ENCODE assay signal across 22 mouse cellular contexts in the genomic region with DNA sequence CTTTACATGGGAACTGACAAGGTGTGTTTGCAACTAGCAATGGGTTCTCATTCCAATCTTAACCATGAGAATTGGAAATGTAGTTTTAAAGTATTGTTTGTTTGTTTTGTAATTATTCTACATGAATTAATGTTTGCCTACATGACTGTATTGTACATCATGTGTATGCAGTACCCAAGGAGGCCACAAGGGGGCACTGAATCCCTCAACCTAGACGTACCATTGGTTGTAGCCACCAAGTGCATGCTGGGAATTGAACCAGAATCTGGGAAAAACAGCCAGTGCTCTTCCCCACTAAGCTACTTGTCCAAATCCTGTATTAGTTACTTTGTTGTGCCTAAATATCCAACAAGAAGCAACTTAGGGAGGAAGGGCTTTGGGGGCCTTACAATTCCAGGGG. TPM values are rescaled to one million over a fixed set of nuclear protein-coding genes. Genes with fewer than 3 reads are reported as not detected.
DNase-seq lines count a peak whose midpoint lies in the region; ATAC-seq and TF ChIP-seq lines count a peak whose summit lies in the region.
"Had no signal": no experiment of that assay in that cellular context is flagged by ENCODE, and none has a peak within 500 bp of the region (broad histone marks: within the 10 kb centered on the region; RNA-seq: fewer than 3 reads in every experiment).

No protein-coding gene starts in this region.

- peak; percentile 23 to 37 for DNase-seq in cerebellum, postnatal 10 days
- DNase-seq in cerebellum, adult 11 months: no peak
- no peak for DNase-seq in kidney, postnatal 0 days (ENCODE audit: low spot score)
- DNase-seq in kidney, adult 11 months: no peak
- no peak for DNase-seq in midbrain, postnatal 0 days (ENCODE audit: low spot score)
- no peak for DNase-seq in midbrain, embryonic 11.5 days (ENCODE audit: low spot score, missing footprints)
- no peak for DNase-seq in urinary bladder, postnatal 10 days (ENCODE audit: low spot score)
- no peak for DNase-seq in ovary, postnatal 36 days (ENCODE audit: low spot score)
- DNase-seq: adrenal gland, postnatal 36 days; cerebellum, adult 9-11 months; gastrocnemius, postnatal 10 days; kidney, postnatal 14 days; thymus, postnatal 36 days had no signal

- peak; percentile 41; the same call in 1 of the 2 replicates for TF ChIP-seq CTCF in kidney, postnatal 0 days (IDR thresholded peaks at IDR 0.05; ENCODE audit: low read depth)
- peak; percentile 54 for TF ChIP-seq CTCF in midbrain, postnatal 0 days (IDR thresholded peaks at IDR 0.05)

- H3K9me3 ChIP-seq in kidney, postnatal 0 days (replicated peaks; ENCODE audit: low read length): no peaks in the 10 kb centered on the region; the same call in 1 of the 2 replicates
- no peaks in the 10 kb centered on the region for H3K9me3 ChIP-seq in midbrain, postnatal 0 days (ENCODE audit: low read length)
- H3K9me3 ChIP-seq in midbrain, embryonic 11.5 days (ENCODE audit: control insufficient read depth, low read length): peaks cover 3% of the 10 kb centered on the region; the same call in 1 of the 2 replicates
- H3K9me3 ChIP-seq: hindbrain, embryonic 12.5 days; intestine, embryonic 15.5 days; stomach, embryonic 15.5 days had no signal

- no peak overlapping the region for H3K9ac ChIP-seq in kidney, postnatal 0 days (ENCODE audit: low read depth, low read length)
- no peak overlapping the region for H3K9ac ChIP-seq in midbrain, postnatal 0 days (replicated peaks; ENCODE audit: low read length, poor library complexity, severe bottlenecking)
- no peak overlapping the region for H3K9ac ChIP-seq in midbrain, embryonic 11.5 days (ENCODE audit: low read length)
- H3K9ac ChIP-seq: hindbrain, embryonic 12.5 days; intestine, embryonic 15.5 days; limb, embryonic 13.5 days; stomach, embryonic 15.5 days had no signal

- ATAC-seq in kidney, postnatal 0 days (replicated peaks; ENCODE audit: low FRiP score, low read depth): no peak
- ATAC-seq in midbrain, postnatal 0 days (ENCODE audit: low FRiP score): no peak
- no peak for ATAC-seq in midbrain, embryonic 11.5 days (ENCODE audit: low FRiP score)
- ATAC-seq: intestine, embryonic 15.5 days; midbrain, embryonic 16.5 days had no signal

- H3K4me2 ChIP-seq in kidney, postnatal 0 days (ENCODE audit: low read length): no peak overlapping the region
- H3K4me2 ChIP-seq in midbrain, postnatal 0 days (ENCODE audit: low read depth, low read length, poor library complexity, severe bottlenecking): no peak overlapping the region
- H3K4me2 ChIP-seq in midbrain, embryonic 11.5 days: no peak overlapping the region
- H3K4me2 ChIP-seq: hindbrain, embryonic 12.5 days; intestine, embryonic 15.5 days; limb, embryonic 13.5 days; stomach, embryonic 15.5 days had no signal

- WGBS in kidney, postnatal 0 days: 87% methylated on average over 1 of the region's 1 CpGs
- 77% methylated on average over 1 of the region's 1 CpGs for WGBS in midbrain, postnatal 0 days
- WGBS in midbrain, embryonic 11.5 days: 89% methylated on average over 1 of the region's 1 CpGs

- H3K27me3 ChIP-seq in kidney, postnatal 0 days (ENCODE audit: insufficient read depth, low read length): no peaks in the 10 kb centered on the region
- H3K27me3 ChIP-seq in midbrain, postnatal 0 days (ENCODE audit: insufficient read depth, low read length): no peaks in the 10 kb centered on the region
- H3K27me3 ChIP-seq in midbrain, embryonic 11.5 days (ENCODE audit: control insufficient read depth, insufficient read depth, low read length): no peaks in the 10 kb centered on the region
- H3K27me3 ChIP-seq: hindbrain, embryonic 12.5 days; intestine, embryonic 15.5 days; limb, embryonic 13.5 days; stomach, embryonic 15.5 days had no signal

- H3K4me3 ChIP-seq in kidney, postnatal 0 days (replicated peaks; ENCODE audit: low read depth, low read length): no peak overlapping the region
- H3K4me3 ChIP-seq in midbrain, postnatal 0 days (ENCODE audit: low read depth, low read length): no peak overlapping the region
- H3K4me3 ChIP-seq in midbrain, embryonic 11.5 days (ENCODE audit: low read depth, low read length): no peak overlapping the region
- H3K4me3 ChIP-seq: hindbrain, embryonic 12.5 days; intestine, embryonic 15.5 days; limb, embryonic 13.5 days; stomach, embryonic 15.5 days had no signal

- no peak overlapping the region for H3K27ac ChIP-seq in kidney, postnatal 0 days
- H3K27ac ChIP-seq in midbrain, postnatal 0 days (ENCODE audit: low read depth, low read length): no peak overlapping the region
- H3K27ac ChIP-seq in midbrain, embryonic 11.5 days (ENCODE audit: low read depth, low read length): no peak overlapping the region
- H3K27ac ChIP-seq: intestine, embryonic 15.5 days; limb, embryonic 13.5 days; stomach, embryonic 15.5 days had no signal

- H3K4me1 ChIP-seq in kidney, postnatal 0 days (replicated peaks; ENCODE audit: insufficient read depth, low read length): no peaks in the 10 kb centered on the region
- H3K4me1 ChIP-seq in midbrain, postnatal 0 days (ENCODE audit: insufficient read depth, low read length): no peaks in the 10 kb centered on the region; the same call in 1 of the 2 replicates
- H3K4me1 ChIP-seq in midbrain, embryonic 11.5 days (ENCODE audit: control insufficient read depth, insufficient read depth, low read length): peaks cover 6% of the 10 kb centered on the region
- H3K4me1 ChIP-seq: intestine, embryonic 15.5 days had no signal

- H3K36me3 ChIP-seq in kidney, postnatal 0 days (ENCODE audit: insufficient read depth, low read length): no peaks in the 10 kb centered on the region
- H3K36me3 ChIP-seq in midbrain, postnatal 0 days (ENCODE audit: insufficient read depth, low read length): no peaks in the 10 kb centered on the region
- H3K36me3 ChIP-seq in midbrain, embryonic 11.5 days (ENCODE audit: control insufficient read depth, insufficient read depth, low read length): no peaks in the 10 kb centered on the region
- H3K36me3 ChIP-seq: hindbrain, embryonic 12.5 days; intestine, embryonic 15.5 days; limb, embryonic 13.5 days; stomach, embryonic 15.5 days had no signal

RNA-seq across cellular contexts. Expression of a gene that starts 49.7 kb away (rescaled TPM):
- polyA plus RNA-seq in kidney, postnatal 0 days (2015; fragmentation: Nextera tagmentation; extraction: Ambion mirVana): not detected in 2 replicates
- not detected in 2 replicates for total RNA-seq in midbrain, postnatal 0 days (2014; rRNA removed)
- polyA plus RNA-seq in midbrain, postnatal 0 days (2015; fragmentation: Nextera tagmentation; extraction: Ambion mirVana): not detected in 2 replicates
- not detected in 2 replicates for polyA plus RNA-seq in midbrain, embryonic 11.5 days (2014; fragmentation: Nextera tagmentation; extraction: Ambion mirVana)
- total RNA-seq: adrenal gland, postnatal 36 days; gastrocnemius, postnatal 10 days; heart, adult 8-10 months had no signal
- polyA plus RNA-seq: forebrain, embryonic 14.5 days; heart, embryonic 16.5 days; hindbrain, embryonic 12.5 days; intestine, embryonic 15.5 days; limb, embryonic 13.5 days; midbrain, embryonic 16.5 days; spleen, adult 2 months; stomach, embryonic 15.5 days had no signal

Comparison
In these comparisons a context has a peak if more than half of its experiments do, and no peak if none do; other contexts are left out.
1. DNase-seq: peak in cerebellum, postnatal 10 days (2 of 2); none in cerebellum, adult 11 months (single experiment), kidney, postnatal 0 days (single experiment), kidney, adult 11 months (single experiment), midbrain, postnatal 0 days (single experiment), midbrain, embryonic 11.5 days (single experiment), urinary bladder, postnatal 10 days (single experiment) and ovary, postnatal 36 days (single experiment).